Mouse (Mus musculus) liver, embryonic 13.5 days (tissue): ENCODE results near the gene Myd88. TPM values are rescaled to one million over a fixed set of nuclear protein-coding genes. Genes with fewer than 3 reads are reported as not detected.
"Not testable (repeated sequence)": the region's sequence is repeated elsewhere in the genome, so short reads cannot be mapped to it uniquely, and the experiment has no call there.

Experiments used
- ATAC-seq: fragments of 200-750 bp; cut with Nextera tagmentation; 2 replicates; pipeline ENCODE4 v1.8.0; 2017; ENCODE audit warnings: low read depth, mild to moderate bottlenecking, moderate number of reproducible peaks, moderate library complexity
- DNase-seq: peaks from one replicate; pipeline ENCODE4 v3.0.0; 2022
- H3K27ac ChIP-seq: fragments of 300-500 bp; sonication (generic); 2 replicates; pipeline ENCODE4 v1.5.1; 2015; ENCODE audit warnings: moderate library complexity, mild to moderate bottlenecking, inconsistent platforms
- H3K27me3 ChIP-seq: fragments of 300-500 bp; sonication (generic); 2 replicates; pipeline ENCODE4 v1.6.1; 2015; ENCODE audit warnings: mild to moderate bottlenecking, inconsistent platforms
- H3K36me3 ChIP-seq: fragments of 300-500 bp; sonication (generic); 2 replicates; pipeline ENCODE4 v1.6.1; 2015; ENCODE audit warnings: mild to moderate bottlenecking, inconsistent platforms
- H3K4me1 ChIP-seq: fragments of 300-500 bp; sonication (generic); replicated peaks from 2 replicates; pipeline ENCODE4 v1.6.1; 2015; ENCODE audit warnings: inconsistent platforms
- H3K4me2 ChIP-seq: fragments of 300-500 bp; sonication (generic); 2 replicates; pipeline ENCODE4 v1.6.1; 2015; ENCODE audit warnings: inconsistent platforms, mild to moderate bottlenecking, moderate library complexity
- H3K4me3 ChIP-seq: fragments of 300-500 bp; sonication (generic); replicated peaks from 2 replicates; pipeline ENCODE4 v1.5.1; 2015; ENCODE audit warnings: mild to moderate bottlenecking, inconsistent platforms
- H3K9ac ChIP-seq: fragments of 300-500 bp; sonication (generic); 2 replicates; pipeline ENCODE4 v1.6.1; 2015; ENCODE audit warnings: mild to moderate bottlenecking, inconsistent platforms
- H3K9me3 ChIP-seq: fragments of 300-500 bp; sonication (generic); replicated peaks from 2 replicates; pipeline ENCODE4 v1.6.1; 2016; ENCODE audit warnings: inconsistent platforms
- WGBS: fragments of 180-500 bp; shearing (Covaris S2); methylation state at CpG from one replicate; pipeline ENCODE4 v1.1.7; 2015; ENCODE audit not compliant: insufficient replicate concordance; 5-methylcytosine and 5-hydroxymethylcytosine counted together
- polyA plus RNA-seq: library from polyadenylated mRNA; unstranded; fragments of >200 nt; fragmentation: Nextera tagmentation; extraction: Ambion mirVana; gene quantifications from 2 replicates; pipeline ENCODE4 v1.2.1, GENCODE M21; 2015

Myd88 gene
- polyA plus RNA-seq, result 18.6 and 21.7 TPM in 2 replicates

DNA sequence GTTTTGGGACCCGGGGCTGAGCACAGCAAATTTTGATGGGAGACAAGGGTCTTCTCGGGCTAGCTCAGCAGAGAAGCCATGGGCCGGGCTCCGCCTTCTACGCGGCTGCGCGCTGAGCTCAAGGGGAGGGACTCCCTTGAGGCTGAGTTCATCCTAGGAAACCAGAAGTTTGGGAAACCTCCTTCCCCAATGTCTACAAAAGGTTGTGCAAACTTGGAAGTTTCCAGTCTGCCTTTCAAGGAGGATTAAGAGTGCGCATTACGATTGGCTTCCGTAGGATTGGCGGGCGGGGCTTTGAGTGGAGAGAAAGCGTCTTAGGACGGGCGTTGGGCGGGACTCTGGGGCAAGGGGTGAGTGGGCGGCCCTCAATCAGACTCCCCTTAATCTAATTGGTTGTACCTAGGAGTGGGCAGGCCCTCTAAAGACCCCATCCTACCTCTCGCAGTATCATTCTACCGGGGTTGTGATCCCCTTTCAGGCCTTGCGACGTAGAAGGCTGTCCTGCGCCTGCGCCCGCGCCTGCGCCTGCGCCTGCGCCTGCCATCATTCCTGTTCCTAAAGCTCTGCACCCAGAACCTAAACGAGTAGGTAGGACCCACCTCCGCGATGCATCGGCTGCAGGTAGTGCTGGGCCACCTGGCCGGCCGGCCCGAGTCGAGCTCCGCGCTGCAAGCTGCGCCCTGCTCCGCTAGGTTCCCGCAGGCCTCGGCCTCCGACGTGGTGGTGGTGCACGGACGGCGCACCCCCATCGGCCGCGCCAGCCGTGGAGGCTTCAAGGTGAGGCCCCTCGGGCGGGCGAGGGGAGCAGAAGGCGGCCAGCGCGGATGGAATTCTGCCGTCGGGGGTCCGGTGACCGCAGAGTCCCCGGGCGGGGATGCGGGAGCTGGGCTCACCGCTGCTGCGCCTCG, at the start of gene Myd88:
Myd88 (minus strand) TSS at position 503 of the 908 bp plus-strand sequence.
- peak within 1 kb of the TSS; percentile 84 for H3K4me3 ChIP-seq

DNA sequence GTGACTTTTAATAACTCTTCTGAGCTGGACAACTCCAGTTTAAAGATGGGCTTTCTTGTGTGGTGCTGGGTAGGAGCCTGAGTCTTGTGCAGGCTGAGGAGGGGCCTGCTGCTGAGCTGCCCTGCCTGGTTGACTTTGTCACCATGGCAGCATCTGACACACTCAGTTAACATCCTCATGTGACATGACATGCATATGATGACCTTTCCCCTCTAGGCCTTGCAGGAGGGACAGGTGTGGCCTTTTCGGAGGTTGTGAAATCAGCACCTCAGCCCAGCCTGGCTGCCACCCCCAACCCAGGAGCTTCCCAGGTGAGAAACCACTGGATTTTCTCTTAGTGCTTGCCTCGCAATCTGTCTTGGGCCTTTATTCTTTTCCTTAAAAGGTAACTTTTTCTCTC, 49.0 kb upstream of the Myd88 start:
- DNase-seq (no peak), ATAC-seq (no peak)
- WGBS, result 62% methylated on average over 2 of the region's 2 CpGs
- Histone ChIP-seq H3K27ac (no peak overlapping the region), H3K36me3 (peaks cover 3% of the 10 kb centered on the region; the same call in 1 of the 2 replicates), H3K9ac (no peak overlapping the region), H3K4me2 (no peak overlapping the region), H3K4me3 (no peak overlapping the region), H3K4me1 (no peaks in the 10 kb centered on the region), H3K9me3 (no peaks in the 10 kb centered on the region), H3K27me3 (no peaks in the 10 kb centered on the region)

More for the DNA sequence above, at the start of gene Myd88:
- no peaks in the 10 kb centered on the region for H3K27me3 ChIP-seq
- peak within 1 kb of the TSS; percentile 78 for H3K9ac ChIP-seq
- H3K4me1 ChIP-seq, result peaks cover 37% of the 10 kb centered on the region
- H3K27ac ChIP-seq, result peak within 1 kb of the TSS; percentile 92
- peak; percentile 88 for DNase-seq
- ATAC-seq, result peak; percentile 96
- no peaks in the 10 kb centered on the region for H3K9me3 ChIP-seq
- under 1% methylated on average over 68 of the region's 68 CpGs for WGBS
- H3K36me3 ChIP-seq, result peaks cover 33% of the 10 kb centered on the region
- H3K4me2 ChIP-seq, result peak within 1 kb of the TSS; percentile 94

DNA sequence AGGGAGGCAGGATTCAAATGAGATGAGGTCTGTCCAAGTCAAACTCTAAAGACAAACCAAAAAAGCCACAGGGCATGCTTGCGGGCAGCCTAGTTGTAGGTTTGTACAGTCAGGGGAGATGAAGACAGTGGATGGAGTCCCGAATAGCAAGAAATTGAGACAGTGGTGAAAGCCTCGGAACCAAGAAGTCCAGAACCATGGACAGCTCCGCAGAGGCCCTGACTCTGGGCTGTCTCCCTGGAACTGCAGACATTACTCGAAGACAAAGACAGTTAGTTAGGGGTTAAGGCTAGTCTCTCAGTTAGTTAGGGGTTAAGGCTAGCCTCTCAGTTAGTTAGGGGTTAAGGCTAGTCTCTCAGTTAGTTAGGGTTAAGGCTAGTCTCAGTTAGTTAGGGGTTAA, 47.7 kb upstream of the Myd88 start:
- peaks cover 3% of the 10 kb centered on the region; the same call in 1 of the 2 replicates for H3K36me3 ChIP-seq
- no peak overlapping the region for H3K9ac ChIP-seq
- H3K27ac ChIP-seq, result no peak overlapping the region
- no peaks in the 10 kb centered on the region for H3K27me3 ChIP-seq
- H3K4me2 ChIP-seq, result no peak overlapping the region
- ATAC-seq (no peak), DNase-seq (no peak)
- H3K4me1 ChIP-seq, result no peaks in the 10 kb centered on the region
- no peak overlapping the region for H3K4me3 ChIP-seq
- H3K9me3 ChIP-seq, result no peaks in the 10 kb centered on the region
- 42% methylated on average over 5 of the region's 5 CpGs for WGBS

DNA sequence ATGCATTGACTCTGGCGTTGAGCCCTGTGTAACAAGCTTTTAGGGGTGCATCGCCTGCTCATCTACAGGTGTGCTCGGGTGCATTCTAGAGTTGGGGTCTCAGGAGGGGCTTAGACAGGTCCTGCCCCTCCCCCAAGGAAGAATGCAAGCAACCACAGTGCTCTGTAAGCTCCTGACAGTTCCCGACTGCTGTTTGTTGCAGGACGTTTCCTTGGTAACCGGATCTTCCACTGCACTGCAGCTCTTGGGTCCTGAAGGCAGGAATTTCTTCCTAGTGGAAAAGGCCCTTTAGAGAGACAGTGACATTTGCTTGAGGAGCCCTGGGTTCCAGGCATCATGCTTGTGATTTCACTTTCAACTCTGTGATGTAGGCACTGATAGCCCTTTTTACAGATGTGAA, 41.4 kb upstream of the Myd88 start:
- whole genome bisulfite sequencing, result 56% methylated on average over 6 of the region's 6 CpGs
- H3K4me2 ChIP-seq, result no peak overlapping the region
- ATAC-seq, result no peak
- H3K4me1 ChIP-seq, result no peaks in the 10 kb centered on the region
- no peaks in the 10 kb centered on the region for H3K27me3 ChIP-seq
- H3K27ac ChIP-seq, result no peak overlapping the region
- H3K36me3 ChIP-seq, result peaks cover 6% of the 10 kb centered on the region; the same call in 1 of the 2 replicates
- DNase-seq, result no peak
- H3K9me3 ChIP-seq, result no peaks in the 10 kb centered on the region
- H3K4me3 ChIP-seq, result no peak overlapping the region
- no peak overlapping the region for H3K9ac ChIP-seq

DNA sequence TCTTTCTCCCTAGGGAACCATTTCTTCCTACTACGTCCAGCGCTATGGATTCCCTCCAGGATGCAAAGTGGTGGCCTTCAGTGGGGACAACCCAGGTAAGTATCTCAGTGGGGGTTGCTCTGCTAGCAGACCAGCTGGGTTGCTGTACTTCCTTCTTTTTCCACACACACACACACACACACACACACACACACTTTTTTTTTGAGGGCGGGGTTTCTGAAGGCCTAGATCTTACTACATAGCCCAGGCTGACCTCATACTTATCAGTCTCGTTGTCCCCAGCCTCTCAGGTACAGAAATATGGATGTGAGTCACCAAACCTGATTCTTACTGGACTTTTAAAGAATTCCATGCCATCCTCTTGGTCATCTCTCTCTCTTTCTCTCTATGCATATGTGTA, 37.0 kb upstream of the Myd88 start:
- Histone ChIP-seq H3K4me3 (no peak overlapping the region), H3K4me2 (no peak overlapping the region)
- no peak for DNase-seq

DNA sequence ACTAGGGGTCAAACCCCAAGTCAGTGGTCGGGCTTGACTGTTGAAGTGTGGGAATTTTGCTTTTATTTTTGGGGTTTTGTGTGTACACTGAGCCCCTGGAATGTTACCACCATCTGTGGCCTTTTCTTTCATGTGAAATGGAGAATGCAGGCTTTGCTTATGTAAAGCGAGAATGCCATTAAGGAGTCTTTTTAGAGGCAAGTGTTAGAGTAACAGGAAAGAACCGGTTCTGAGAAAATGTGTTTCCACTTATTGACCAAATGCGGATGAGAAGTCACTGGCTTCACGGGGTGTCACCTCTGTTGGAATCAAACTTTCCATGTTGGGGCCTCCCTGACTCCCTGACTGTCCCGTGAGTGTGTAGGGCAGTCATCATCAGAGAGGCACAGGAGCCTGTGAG, 34.3 kb upstream of the Myd88 start:
- Histone ChIP-seq H3K9me3 (no peaks in the 10 kb centered on the region), H3K36me3 (0 out of 2 replicates have a peak, but pooled peaks cover 6% of the 10 kb centered on the region), H3K27me3 (no peaks in the 10 kb centered on the region), H3K27ac (no peak overlapping the region), H3K9ac (no peak overlapping the region), H3K4me3 (no peak overlapping the region), H3K4me1 (no peaks in the 10 kb centered on the region), H3K4me2 (no peak overlapping the region)
- ATAC-seq (no peak), DNase-seq (no peak)
- WGBS, result 69% methylated on average over 6 of the region's 6 CpGs

More for the DNA sequence above, 37.0 kb upstream of the Myd88 start:
- H3K9me3 ChIP-seq, result no peaks in the 10 kb centered on the region
- no peak for ATAC-seq
- H3K9ac ChIP-seq, result no peak overlapping the region
- H3K27ac ChIP-seq, result no peak overlapping the region
- WGBS, result 67% methylated on average over 4 of the region's 4 CpGs
- H3K27me3 ChIP-seq, result no peaks in the 10 kb centered on the region
- 0 out of 2 replicates have a peak, but pooled peaks cover 6% of the 10 kb centered on the region for H3K36me3 ChIP-seq
- no peaks in the 10 kb centered on the region for H3K4me1 ChIP-seq

DNA sequence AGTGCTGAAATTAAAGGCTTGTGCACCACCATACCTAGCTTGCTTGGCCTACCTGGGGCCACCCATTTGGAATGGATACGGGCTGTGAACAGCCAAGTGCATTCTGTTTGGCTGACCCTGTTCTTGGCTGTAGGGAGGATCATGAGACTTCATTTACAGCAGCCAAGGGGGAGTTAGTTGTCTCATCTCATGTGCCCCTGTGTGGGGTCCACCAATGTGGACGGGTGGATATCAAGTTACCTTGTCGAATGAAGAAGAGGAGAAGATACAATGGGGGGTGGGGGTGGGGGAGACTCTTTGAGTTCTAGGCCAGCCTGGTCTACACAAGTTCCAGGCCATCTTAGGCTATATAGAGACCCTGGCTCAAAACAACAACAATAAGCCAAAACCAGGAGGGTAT, 33.8 kb upstream of the Myd88 start:
- Histone ChIP-seq H3K9me3 (no peaks in the 10 kb centered on the region), H3K27ac (no peak overlapping the region), H3K4me2 (no peak overlapping the region), H3K9ac (no peak overlapping the region), H3K27me3 (no peaks in the 10 kb centered on the region), H3K4me1 (no peaks in the 10 kb centered on the region), H3K4me3 (no peak overlapping the region), H3K36me3 (0 out of 2 replicates have a peak, but pooled peaks cover 6% of the 10 kb centered on the region)
- no peak for ATAC-seq
- DNase-seq, result no peak
- 71% methylated on average over 3 of the region's 3 CpGs for WGBS

DNA sequence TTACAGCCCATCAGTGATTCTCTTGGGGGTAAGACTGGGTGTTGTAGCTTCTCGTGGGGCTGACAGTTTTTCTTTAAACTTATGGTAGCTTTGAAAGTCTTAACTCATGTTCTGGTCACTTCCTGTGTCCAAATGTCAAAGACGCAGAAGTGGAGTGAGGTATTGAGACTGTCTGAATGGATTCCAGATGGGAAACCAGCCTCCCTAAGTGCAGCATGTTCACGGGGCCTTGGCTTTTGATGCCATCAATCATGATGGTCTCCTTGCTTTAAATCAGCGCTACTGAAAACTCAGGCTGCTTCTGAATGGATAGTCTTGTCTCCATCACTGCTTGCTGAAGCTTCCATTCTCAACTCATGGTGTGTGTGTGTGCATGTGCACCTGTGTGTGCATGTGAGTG, 30.0 kb upstream of the Myd88 start:
- peaks cover 18% of the 10 kb centered on the region; the same call in 1 of the 2 replicates for H3K36me3 ChIP-seq
- no peaks in the 10 kb centered on the region for H3K4me1 ChIP-seq
- H3K27me3 ChIP-seq, result no peaks in the 10 kb centered on the region
- no peak for ATAC-seq
- no peak overlapping the region for H3K4me3 ChIP-seq
- no peak overlapping the region for H3K27ac ChIP-seq
- WGBS, result 73% methylated on average over 4 of the region's 4 CpGs
- no peak for DNase-seq
- no peak overlapping the region for H3K9ac ChIP-seq
- H3K9me3 ChIP-seq, result no peaks in the 10 kb centered on the region
- H3K4me2 ChIP-seq, result no peak overlapping the region

DNA sequence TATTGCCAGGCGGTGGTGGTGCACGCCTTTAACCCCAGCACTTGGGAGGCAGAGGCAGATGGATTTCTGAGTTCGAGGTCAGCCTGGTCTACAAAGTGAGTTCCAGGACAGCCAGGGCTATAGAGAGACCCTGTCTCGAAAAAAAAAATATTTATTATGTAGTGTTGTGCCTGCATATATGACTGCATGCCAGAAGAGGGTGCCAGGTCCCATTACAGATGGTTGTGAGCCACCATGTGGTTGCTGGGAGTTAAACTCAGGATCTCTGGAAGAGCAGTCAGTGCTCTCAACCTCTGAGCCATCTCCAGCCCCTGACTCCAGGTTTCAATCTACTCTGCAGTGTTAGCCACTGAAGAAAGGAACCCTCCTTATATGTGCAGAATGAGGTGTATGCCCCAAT, 29.6 kb upstream of the Myd88 start:
- H3K27ac ChIP-seq, ATAC-seq, H3K9ac ChIP-seq, H3K9me3 ChIP-seq, H3K4me2 ChIP-seq, H3K4me3 ChIP-seq, DNase-seq, H3K27me3 ChIP-seq, H3K4me1 ChIP-seq: not testable (repeated sequence)
- 65% methylated on average over 4 of the region's 4 CpGs for WGBS
- peaks cover 18% of the 10 kb centered on the region; the same call in 1 of the 2 replicates for H3K36me3 ChIP-seq

DNA sequence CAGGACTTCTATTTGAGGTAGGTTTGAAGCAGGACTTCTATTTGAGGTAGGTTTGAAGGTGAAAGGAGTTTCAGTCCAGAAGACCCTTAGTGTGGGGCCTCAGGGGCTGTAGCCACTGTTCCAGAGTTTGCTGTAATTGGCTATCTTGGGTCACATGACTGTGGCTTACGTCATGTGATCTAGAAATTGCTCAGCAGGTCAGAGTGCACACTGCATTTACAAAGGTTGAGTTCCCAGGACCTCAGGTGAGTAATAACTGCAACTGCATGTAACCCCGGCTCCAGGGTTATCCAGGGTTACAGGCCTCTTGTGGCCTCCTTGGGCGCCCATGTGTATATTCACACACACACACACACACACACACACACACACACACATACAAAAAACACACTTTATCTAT, 27.2 kb upstream of the Myd88 start:
- ATAC-seq, result no peak
- 68% methylated on average over 3 of the region's 3 CpGs for WGBS

DNA sequence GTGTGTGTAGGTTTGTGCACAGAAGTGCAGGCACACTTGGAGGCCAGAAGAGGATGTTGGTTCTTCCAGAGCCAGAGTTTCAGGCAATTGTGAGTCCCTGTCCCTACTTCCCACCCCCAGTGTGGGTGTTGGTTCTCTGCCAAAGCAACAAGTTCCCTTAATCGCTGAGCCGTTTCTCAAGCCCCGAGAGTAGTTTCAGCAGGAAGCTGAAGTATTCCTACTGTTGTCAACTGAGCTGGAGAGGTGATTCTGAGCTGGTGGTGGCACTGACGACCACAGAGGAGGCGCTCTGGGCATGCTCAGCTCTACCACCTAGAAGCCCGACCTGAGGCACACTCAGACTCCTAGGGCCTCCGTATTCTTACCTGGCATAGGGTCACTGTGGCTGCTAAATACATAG, 24.1 kb upstream of the Myd88 start, which contains the start of gene Slc22a14:
Slc22a14 (minus strand) TSS at position 270 of the 400 bp plus-strand sequence.
- no peak within 1 kb of the TSS for H3K27ac ChIP-seq
- H3K4me2 ChIP-seq, result no peak within 1 kb of the TSS
- H3K36me3 ChIP-seq, result peaks cover 19% of the 10 kb centered on the region
- no peak within 1 kb of the TSS for H3K4me3 ChIP-seq
- no peaks in the 10 kb centered on the region for H3K9me3 ChIP-seq
- no peak for DNase-seq
- no peaks in the 10 kb centered on the region for H3K4me1 ChIP-seq
- 57% methylated on average over 7 of the region's 7 CpGs for WGBS
- no peak within 1 kb of the TSS for H3K9ac ChIP-seq
- H3K27me3 ChIP-seq, result no peaks in the 10 kb centered on the region
- ATAC-seq, result no peak

More for the DNA sequence above, 27.2 kb upstream of the Myd88 start:
- no peaks in the 10 kb centered on the region for H3K9me3 ChIP-seq
- DNase-seq, result no peak
- H3K9ac ChIP-seq, result no peak overlapping the region
- H3K27ac ChIP-seq, result no peak overlapping the region
- no peaks in the 10 kb centered on the region for H3K27me3 ChIP-seq
- H3K36me3 ChIP-seq, result peaks cover 15% of the 10 kb centered on the region; the same call in 1 of the 2 replicates
- no peak overlapping the region for H3K4me3 ChIP-seq
- H3K4me2 ChIP-seq, result no peak overlapping the region
- H3K4me1 ChIP-seq, result no peaks in the 10 kb centered on the region
